Mouse (Mus musculus): ENCODE measurements at regions not wholly inside any gene's neighbourhood (a gene's known extent, or its start where the extent isn't known, plus 50 kb on each side); places are given as distances from the start of the nearest gene placed in this dataset.
A peak's percentile ranks its signal among the peaks of the same experiment; 100 is the strongest.

GRCm38 (mm10) chr3:118248768-118249167 is 313.2 kb upstream of the Dpyd start:
- WGBS: 55% methylated on average over 2 of the region's 2 CpGs
- no peak overlapping the region for H3K4me3 ChIP-seq (ENCODE audit: low read depth, low read length)
- no peaks in the 10 kb centered on the region for H3K9me3 ChIP-seq (ENCODE audit: low read length)
- no peak overlapping the region for H3K4me2 ChIP-seq (ENCODE audit: low read depth)
- no peaks in the 10 kb centered on the region for H3K36me3 ChIP-seq (ENCODE audit: insufficient read depth)
- ATAC-seq: peak; percentile 76
- H3K27ac ChIP-seq (ENCODE audit: low read depth, low read length): no peak overlapping the region
- no peaks in the 10 kb centered on the region for H3K4me1 ChIP-seq (ENCODE audit: insufficient read depth)
- no peak overlapping the region for H3K9ac ChIP-seq
- H3K27me3 ChIP-seq (ENCODE audit: insufficient read depth, low read length): no peaks in the 10 kb centered on the region
- TF ChIP-seq CTCF (IDR thresholded peaks at IDR 0.05; ENCODE audit: low read depth): no peak
- peak; percentile 47 for DNase-seq

GRCm38 (mm10) chr3:118275917-118276316 is 286.0 kb upstream of the Dpyd start:
- Histone ChIP-seq H3K4me1 (ENCODE audit: insufficient read depth) (no peaks in the 10 kb centered on the region), H3K4me2 (ENCODE audit: low read depth) (no peak overlapping the region), H3K27ac (ENCODE audit: low read depth, low read length) (no peak overlapping the region), H3K4me3 (ENCODE audit: low read depth, low read length) (no peak overlapping the region), H3K36me3 (ENCODE audit: insufficient read depth) (no peaks in the 10 kb centered on the region), H3K9ac (no peak overlapping the region), H3K27me3 (ENCODE audit: insufficient read depth, low read length) (no peaks in the 10 kb centered on the region), H3K9me3 (ENCODE audit: low read length) (no peaks in the 10 kb centered on the region)
- ATAC-seq (no peak), DNase-seq (no peak)
- TF ChIP-seq CTCF (IDR thresholded peaks at IDR 0.05; ENCODE audit: low read depth): no peak

GRCm38 (mm10) chr3:118278274-118278673 is 283.7 kb upstream of the Dpyd start:
- Histone ChIP-seq H3K27me3 (ENCODE audit: insufficient read depth, low read length) (no peaks in the 10 kb centered on the region), H3K36me3 (ENCODE audit: insufficient read depth) (no peaks in the 10 kb centered on the region), H3K9me3 (ENCODE audit: low read length) (no peaks in the 10 kb centered on the region), H3K4me2 (ENCODE audit: low read depth) (no peak overlapping the region), H3K9ac (no peak overlapping the region), H3K4me1 (ENCODE audit: insufficient read depth) (no peaks in the 10 kb centered on the region), H3K27ac (ENCODE audit: low read depth, low read length) (no peak overlapping the region), H3K4me3 (ENCODE audit: low read depth, low read length) (no peak overlapping the region)
- DNase-seq (peak; percentile 88), ATAC-seq (peak; percentile 90)
- TF ChIP-seq CTCF (IDR thresholded peaks at IDR 0.05; ENCODE audit: low read depth): no peak
- 34% methylated on average over 5 of the region's 5 CpGs for WGBS

GRCm38 (mm10) chr3:118286946-118287345 is 275.0 kb upstream of the Dpyd start:
- no peak overlapping the region for H3K27ac ChIP-seq (ENCODE audit: low read depth, low read length)
- no peak overlapping the region for H3K4me3 ChIP-seq (ENCODE audit: low read depth, low read length)
- no peak overlapping the region for H3K4me2 ChIP-seq (ENCODE audit: low read depth)
- H3K9ac ChIP-seq: no peak overlapping the region
- no peak for ATAC-seq
- H3K4me1 ChIP-seq (ENCODE audit: insufficient read depth): no peaks in the 10 kb centered on the region
- WGBS: 34% methylated on average over 3 of the region's 3 CpGs
- H3K36me3 ChIP-seq (ENCODE audit: insufficient read depth): no peaks in the 10 kb centered on the region
- no peaks in the 10 kb centered on the region for H3K9me3 ChIP-seq (ENCODE audit: low read length)
- no peak for DNase-seq
- no peak for TF ChIP-seq CTCF (IDR thresholded peaks at IDR 0.05; ENCODE audit: low read depth)
- H3K27me3 ChIP-seq (ENCODE audit: insufficient read depth, low read length): no peaks in the 10 kb centered on the region

GRCm38 (mm10) chr3:118325111-118325510 is 236.8 kb upstream of the Dpyd start:
- Histone ChIP-seq H3K4me1 (ENCODE audit: insufficient read depth) (peaks cover 7% of the 10 kb centered on the region; the same call in 1 of the 2 replicates), H3K9me3 (ENCODE audit: low read length) (no peaks in the 10 kb centered on the region), H3K4me2 (ENCODE audit: low read depth) (no peak overlapping the region), H3K4me3 (ENCODE audit: low read depth, low read length) (no peak overlapping the region), H3K36me3 (ENCODE audit: insufficient read depth) (no peaks in the 10 kb centered on the region), H3K27ac (ENCODE audit: low read depth, low read length) (peak overlapping the region; percentile 31; the same call in 1 of the 2 replicates), H3K9ac (no peak overlapping the region), H3K27me3 (ENCODE audit: insufficient read depth, low read length) (no peaks in the 10 kb centered on the region)
- DNase-seq (peak; percentile 60), ATAC-seq (peak; percentile 80)
- no peak for TF ChIP-seq CTCF (IDR thresholded peaks at IDR 0.05; ENCODE audit: low read depth)
- 30% methylated on average over 5 of the region's 5 CpGs for WGBS

GRCm38 (mm10) chr3:118328237-118328636 is 233.7 kb upstream of the Dpyd start:
- Histone ChIP-seq H3K4me1 (ENCODE audit: insufficient read depth) (peaks cover 7% of the 10 kb centered on the region; the same call in 1 of the 2 replicates), H3K9me3 (ENCODE audit: low read length) (no peaks in the 10 kb centered on the region), H3K27ac (ENCODE audit: low read depth, low read length) (no peak overlapping the region), H3K36me3 (ENCODE audit: insufficient read depth) (no peaks in the 10 kb centered on the region), H3K4me3 (ENCODE audit: low read depth, low read length) (no peak overlapping the region), H3K27me3 (ENCODE audit: insufficient read depth, low read length) (no peaks in the 10 kb centered on the region), H3K9ac (no peak overlapping the region), H3K4me2 (ENCODE audit: low read depth) (no peak overlapping the region)
- no peak for TF ChIP-seq CTCF (IDR thresholded peaks at IDR 0.05; ENCODE audit: low read depth)
- DNase-seq (no peak), ATAC-seq (no peak)
- 90% methylated on average over 2 of the region's 2 CpGs for WGBS

- WGBS: 87% methylated on average over 5 of the region's 5 CpGs
- Histone ChIP-seq H3K36me3 (ENCODE audit: insufficient read depth) (no peaks in the 10 kb centered on the region), H3K27ac (ENCODE audit: low read depth, low read length) (no peak overlapping the region), H3K4me1 (ENCODE audit: insufficient read depth) (peaks cover 7% of the 10 kb centered on the region; the same call in 1 of the 2 replicates), H3K4me3 (ENCODE audit: low read depth, low read length) (no peak overlapping the region), H3K4me2 (ENCODE audit: low read depth) (no peak overlapping the region), H3K9ac (no peak overlapping the region), H3K27me3 (ENCODE audit: insufficient read depth, low read length) (no peaks in the 10 kb centered on the region), H3K9me3 (ENCODE audit: low read length) (no peaks in the 10 kb centered on the region)
- TF ChIP-seq CTCF (IDR thresholded peaks at IDR 0.05; ENCODE audit: low read depth): no peak
- ATAC-seq (no peak), DNase-seq (no peak)
Measured at GRCm38 (mm10) chr3:118329132-118329674, 232.7 kb upstream of the Dpyd start.
